Mouse (Mus musculus) MEL (cell line): Measurements from ENCODE around the gene Ndufs8. TPM values are rescaled to one million over a fixed set of nuclear protein-coding genes. Genes with fewer than 3 reads are reported as not detected.

ENCODE experiments used
- DNase-seq: peaks from one replicate; pipeline ENCODE4 v3.0.0; 2011; ENCODE audit warnings: low read depth, low spot score
- H3K27ac ChIP-seq: 2 replicates; pipeline ENCODE4 v1.5.1; 2012; ENCODE audit warnings: low read depth, mild to moderate bottlenecking, control low read depth, low read length, moderate library complexity; ENCODE audit not compliant: control insufficient read depth
- H3K27me3 ChIP-seq, 2 experiments: fragments of 150-350 bp in 1 of 2; sonication (generic) in 1 of 2; 2 replicates each; pipeline ENCODE4 v1.6.1; 2012; ENCODE audit warnings: low read length in 2 of 2, mild to moderate bottlenecking in 2 of 2, improper control_type of control experiment in 1 of 2, moderate library complexity in 1 of 2; ENCODE audit not compliant: insufficient read depth in 2 of 2, control insufficient read depth in 1 of 2
- H3K36me3 ChIP-seq, 2 experiments: 2 replicates each; pipeline ENCODE4 v1.6.1; 2012 to 2014; ENCODE audit warnings: low read length in 2 of 2, improper control_type of control experiment in 1 of 2, inconsistent platforms in 1 of 2, mild to moderate bottlenecking in 1 of 2; ENCODE audit not compliant: insufficient read depth in 2 of 2, control insufficient read depth in 1 of 2
- H3K4me1 ChIP-seq, 2 experiments: fragments of 150-350 bp in 1 of 2; sonication (generic) in 1 of 2; 2 replicates each; pipeline ENCODE4 v1.6.1; 2012; ENCODE audit warnings: low read length in 2 of 2, improper control_type of control experiment in 1 of 2, mild to moderate bottlenecking in 1 of 2; ENCODE audit not compliant: insufficient read depth in 2 of 2, control insufficient read depth in 1 of 2
- H3K4me3 ChIP-seq, 2 experiments: fragments of 150-350 bp in 1 of 2; sonication (generic) in 1 of 2; 2 replicates each; pipeline ENCODE4 v1.5.1; 2012; ENCODE audit warnings: low read depth in 2 of 2, low read length in 2 of 2, mild to moderate bottlenecking in 2 of 2, moderate library complexity in 2 of 2, control low read depth in 1 of 2, improper control_type of control experiment in 1 of 2; ENCODE audit not compliant: control insufficient read depth in 1 of 2, insufficient read depth in 1 of 2
- H3K79me2 ChIP-seq: 2 replicates; pipeline ENCODE4 v1.6.1; 2012; ENCODE audit warnings: mild to moderate bottlenecking, low read length, moderate library complexity; ENCODE audit not compliant: control insufficient read depth, poor library complexity, insufficient read depth
- H3K9ac ChIP-seq: 2 replicates; pipeline ENCODE4 v1.6.1; 2012; ENCODE audit warnings: low read depth, mild to moderate bottlenecking, control low read depth, low read length, moderate library complexity; ENCODE audit not compliant: control insufficient read depth, poor library complexity, severe bottlenecking
- H3K9me3 ChIP-seq: fragments of 150-350 bp; sonication (generic); replicated peaks from 2 replicates; pipeline ENCODE4 v1.6.1; 2012; ENCODE audit warnings: mild to moderate bottlenecking, low read length, improper control_type of control experiment, moderate library complexity; ENCODE audit not compliant: insufficient read depth
- BHLHE40 ChIP-seq: IDR thresholded peaks from 2 replicates; pipeline ENCODE4 v1.6.1; 2012; ENCODE audit warnings: low read depth, mild to moderate bottlenecking, inconsistent platforms, low read length, improper control_type of control experiment, borderline replicate concordance
- CHD1 ChIP-seq: IDR thresholded peaks from 2 replicates; pipeline ENCODE4 v1.6.1; 2012; ENCODE audit warnings: low read depth, mild to moderate bottlenecking, inconsistent platforms, low read length, improper control_type of control experiment
- CHD2 ChIP-seq: IDR thresholded peaks from 2 replicates; pipeline ENCODE4 v1.6.1; 2011; ENCODE audit warnings: low read length, improper control_type of control experiment
- CTCF ChIP-seq, 3 experiments: IDR thresholded peaks in 2 of 3; conservative IDR thresholded peaks in 1 of 3; 2 replicates each; pipeline ENCODE4 v1.5.1; 2011 to 2012; ENCODE audit warnings: low read length in 3 of 3, low read depth in 2 of 3, mild to moderate bottlenecking in 2 of 3, improper control_type of control experiment in 1 of 3, inconsistent platforms in 1 of 3, mixed read lengths in 1 of 3, moderate library complexity in 1 of 3; ENCODE audit not compliant: control insufficient read depth in 1 of 3, insufficient read depth in 1 of 3, poor library complexity in 1 of 3, severe bottlenecking in 1 of 3
- ETS1 ChIP-seq: IDR thresholded peaks from 2 replicates; pipeline ENCODE4 v1.6.1; 2012; ENCODE audit warnings: low read depth, mild to moderate bottlenecking, inconsistent platforms, low read length, improper control_type of control experiment, moderate library complexity
- GABPA ChIP-seq: IDR thresholded peaks from 2 replicates; pipeline ENCODE4 v1.6.1; 2012; ENCODE audit warnings: low read depth, mild to moderate bottlenecking, inconsistent platforms, low read length, improper control_type of control experiment, moderate library complexity
- MAFK ChIP-seq: IDR thresholded peaks from 2 replicates; pipeline ENCODE4 v1.6.1; 2011; ENCODE audit warnings: low read depth, mild to moderate bottlenecking, low read length, improper control_type of control experiment, borderline replicate concordance
- MAX ChIP-seq: IDR thresholded peaks from 2 replicates; pipeline ENCODE4 v1.6.1; 2011; ENCODE audit warnings: low read length, improper control_type of control experiment
- MAZ ChIP-seq: IDR thresholded peaks from 2 replicates; pipeline ENCODE4 v1.6.1; 2012; ENCODE audit warnings: low read depth, mild to moderate bottlenecking, inconsistent platforms, low read length, improper control_type of control experiment
- MXI1 ChIP-seq: IDR thresholded peaks from 2 replicates; pipeline ENCODE4 v1.6.1; 2011; ENCODE audit warnings: mild to moderate bottlenecking, low read depth, low read length, improper control_type of control experiment
- MYC ChIP-seq: IDR thresholded peaks from 2 replicates; pipeline ENCODE4 v1.6.1; 2011; ENCODE audit warnings: low read depth, mild to moderate bottlenecking, low read length, improper control_type of control experiment, moderate library complexity
- NELFE ChIP-seq: IDR thresholded peaks from 2 replicates; pipeline ENCODE4 v1.6.1; 2011; ENCODE audit warnings: low read depth, low read length, improper control_type of control experiment
- NRF1 ChIP-seq: IDR thresholded peaks from 2 replicates; pipeline ENCODE4 v1.6.1; 2014; ENCODE audit warnings: low read depth, mild to moderate bottlenecking, inconsistent platforms, low read length, improper control_type of control experiment, moderate library complexity; ENCODE audit not compliant: poor library complexity, insufficient read depth, severe bottlenecking
- POLR2A ChIP-seq, 2 experiments: IDR thresholded peaks; 2 replicates each; pipeline ENCODE4 v1.6.1; 2011 to 2012; ENCODE audit warnings: low read length in 2 of 2, mild to moderate bottlenecking in 2 of 2, control low read depth in 1 of 2, improper control_type of control experiment in 1 of 2, low read depth in 1 of 2, moderate library complexity in 1 of 2; ENCODE audit not compliant: control insufficient read depth in 1 of 2, insufficient read depth in 1 of 2, poor library complexity in 1 of 2
- POLR2AphosphoS5 ChIP-seq: IDR thresholded peaks from 2 replicates; pipeline ENCODE4 v1.6.1; 2012; ENCODE audit warnings: low read depth, borderline replicate concordance, mild to moderate bottlenecking, inconsistent platforms, low read length, moderate library complexity, mixed read lengths
- SIN3A ChIP-seq: IDR thresholded peaks from 2 replicates; pipeline ENCODE4 v1.6.1; 2012; ENCODE audit warnings: low read length, improper control_type of control experiment, inconsistent platforms
- SMC3 ChIP-seq: IDR thresholded peaks from 2 replicates; pipeline ENCODE4 v1.6.1; 2011; ENCODE audit warnings: low read depth, low read length, improper control_type of control experiment
- TCF12 ChIP-seq: IDR thresholded peaks from 2 replicates; pipeline ENCODE4 v1.6.1; 2014; ENCODE audit warnings: low read depth, mild to moderate bottlenecking, inconsistent platforms, low read length, improper control_type of control experiment, moderate library complexity
- USF1 ChIP-seq: IDR thresholded peaks from 2 replicates; pipeline ENCODE4 v1.6.1; 2014; ENCODE audit warnings: low read depth, mild to moderate bottlenecking, inconsistent platforms, low read length, improper control_type of control experiment, moderate library complexity
- USF2 ChIP-seq, 2 experiments: IDR thresholded peaks; 2 replicates each; pipeline ENCODE4 v1.6.1; 2011 to 2012; ENCODE audit warnings: improper control_type of control experiment in 2 of 2, low read length in 2 of 2, borderline replicate concordance in 1 of 2, inconsistent platforms in 1 of 2, low read depth in 1 of 2, mild to moderate bottlenecking in 1 of 2; ENCODE audit not compliant: insufficient read depth in 1 of 2
- ZMIZ1 ChIP-seq: IDR thresholded peaks from 2 replicates; pipeline ENCODE4 v1.6.1; 2012; ENCODE audit warnings: low read depth, mild to moderate bottlenecking, inconsistent platforms, low read length, improper control_type of control experiment, moderate library complexity
- polyA plus RNA-seq, 2 experiments: library from polyadenylated mRNA; stranded (reverse) in 1 of 2; unstranded in 1 of 2; fragments of >175 nt in 1 of 2; fragments of >200 nt in 1 of 2; gene quantifications; 2 replicates each; pipeline versions ENCODE4 v1.2.1 to v1.2.4; 2012; ENCODE audit warnings: low replicate concordance in 2 of 2, low read depth in 1 of 2; ENCODE audit not compliant: insufficient read length in 2 of 2, insufficient read depth in 1 of 2, missing spikeins in 1 of 2
- total RNA-seq: library from RNA; depleted of rRNA; stranded (reverse); fragments of 300-350 nt; gene quantifications from 2 replicates; pipeline ENCODE4 v1.2.3, GENCODE M21; 2012

The Ndufs8 gene
- total and polyA plus RNA-seq, 3 experiments, result 205 to 243 TPM; not detected in 1

- no peaks in the 10 kb centered on the region for H3K79me2 ChIP-seq
- no peak overlapping the region for H3K4me3 ChIP-seq
- no peak overlapping the region for H3K9ac ChIP-seq
- TF ChIP-seq CHD1 (no peak), USF1 (no peak), POLR2AphosphoS5 (no peak), USF2 (IDR thresholded peaks at IDR 0.05; ENCODE audit: borderline replicate concordance in 1 of 2, insufficient read depth in 1 of 2, low read depth in 1 of 2, low read length in 2 of 2) (no peak), SMC3 (no peak), TCF12 (no peak), MXI1 (no peak), ETS1 (no peak), MAFK (no peak), GABPA (no peak), MAZ (no peak), BHLHE40 (no peak), MYC (no peak), NELFE (no peak), SIN3A (no peak)
- DNase-seq, result peak; percentile 52
- H3K9me3 ChIP-seq, result no peaks in the 10 kb centered on the region
- no peak overlapping the region for H3K27ac ChIP-seq
- no peaks in the 10 kb centered on the region for H3K27me3 ChIP-seq
- peaks cover 0 to 4% of the 10 kb centered on the region in 2 experiments; a peak in 2 of 4 replicates for H3K36me3 ChIP-seq
- peaks cover 0 to 2% of the 10 kb centered on the region in 2 experiments; a peak in 1 of 4 replicates for H3K4me1 ChIP-seq
These were observed 33.4 kb upstream of the Ndufs8 start for GRCm38 (mm10) chr19:3945872-3946564.

- TF ChIP-seq MXI1 (peak; percentile 87), CHD2 (no peak), USF2 (IDR thresholded peaks at IDR 0.05; ENCODE audit: borderline replicate concordance in 1 of 2, insufficient read depth in 1 of 2, low read depth in 1 of 2, low read length in 2 of 2) (no peak), CTCF (IDR thresholded peaks at IDR 0.05 in 2 of 3, conservative IDR thresholded peaks at IDR 0.05 in 1 of 3; ENCODE audit: control insufficient read depth in 1 of 3, insufficient read depth in 1 of 3, low read depth in 2 of 3, low read length in 3 of 3, poor library complexity in 1 of 3, severe bottlenecking in 1 of 3) (no peak), BHLHE40 (peak; percentile 26; the same call in 1 of the 2 replicates), MYC (peak; percentile 51; the same call in 1 of the 2 replicates), MAX (peak; percentile 74; the same call in 1 of the 2 replicates), MAZ (no peak), NRF1 (0 out of 2 replicates have a peak, but pooled peaks have one; percentile 28), SMC3 (peak; percentile 33), POLR2AphosphoS5 (no peak), POLR2A (IDR thresholded peaks at IDR 0.05; ENCODE audit: control insufficient read depth in 1 of 2, insufficient read depth in 1 of 2, low read depth in 1 of 2, low read length in 2 of 2, poor library complexity in 1 of 2) (peak in 1 of 2 experiments; percentile 30; a peak in 1 of 4 replicates), SIN3A (no peak), ZMIZ1 (no peak)
- H3K9ac ChIP-seq, result peak overlapping the region; percentile 33
- DNase-seq, result peak; percentile 84
- peaks cover 0 to 4% of the 10 kb centered on the region in 2 experiments; a peak in 2 of 4 replicates for H3K36me3 ChIP-seq
- no peaks in the 10 kb centered on the region for H3K79me2 ChIP-seq
- peak overlapping the region; percentile 54 to 76 for H3K4me3 ChIP-seq
- no peaks in the 10 kb centered on the region for H3K27me3 ChIP-seq
- no peaks in the 10 kb centered on the region for H3K4me1 ChIP-seq
- H3K27ac ChIP-seq, result no peak overlapping the region
- no peaks in the 10 kb centered on the region for H3K9me3 ChIP-seq
These were observed 30.6 kb upstream of the Ndufs8 start for GRCm38 (mm10) chr19:3942986-3943735.
